Mouse (Mus musculus) intestine, embryonic 14.5 days (tissue): ENCODE measurements around the gene Apol7b. TPM values are rescaled to one million over a fixed set of nuclear protein-coding genes. Genes with fewer than 3 reads are reported as not detected.
A peak's percentile ranks its signal among the peaks of the same experiment; 100 is the strongest.
"Not testable (repeated sequence)": the region's sequence is repeated elsewhere in the genome, so short reads cannot be mapped to it uniquely, and the experiment has no call there.

Experiments
- ATAC-seq: fragments of 200-750 bp; cut with Nextera tagmentation; replicated peaks from 2 replicates; pipeline ENCODE4 v1.8.0; 2017; ENCODE audit warnings: low read depth, moderate number of reproducible peaks, moderate TSS enrichment, moderate library complexity; ENCODE audit not compliant: low FRiP score, low TSS enrichment
- DNase-seq: peaks from one replicate; pipeline ENCODE4 v3.0.0-alpha.2; 2018; ENCODE audit warnings: low spot score
- H3K27ac ChIP-seq: fragments of 300-500 bp; sonication (generic); 2 replicates; pipeline ENCODE4 v1.5.1; 2014; ENCODE audit warnings: low read depth, mild to moderate bottlenecking, control low read depth
- H3K27me3 ChIP-seq: fragments of 300-500 bp; sonication (generic); replicated peaks from 2 replicates; pipeline ENCODE4 v1.6.1; 2014; ENCODE audit warnings: low read length, control low read depth; ENCODE audit not compliant: control insufficient read depth, insufficient read depth
- H3K36me3 ChIP-seq: fragments of 300-500 bp; sonication (generic); 2 replicates; pipeline ENCODE4 v1.6.1; 2014; ENCODE audit warnings: low read length, control low read depth; ENCODE audit not compliant: control insufficient read depth, insufficient read depth
- H3K4me1 ChIP-seq: fragments of 300-500 bp; sonication (generic); replicated peaks from 2 replicates; pipeline ENCODE4 v1.6.1; 2014; ENCODE audit warnings: low read length, control low read depth, mixed read lengths; ENCODE audit not compliant: control insufficient read depth, insufficient read depth
- H3K4me2 ChIP-seq: fragments of 300-500 bp; sonication (generic); 2 replicates; pipeline ENCODE4 v1.6.1; 2014; ENCODE audit warnings: low read length
- H3K4me3 ChIP-seq: fragments of 300-500 bp; sonication (generic); 2 replicates; pipeline ENCODE4 v1.5.1; 2014; ENCODE audit warnings: low read depth, low read length, control low read depth, mixed read lengths
- H3K9ac ChIP-seq: fragments of 300-500 bp; sonication (generic); 2 replicates; pipeline ENCODE4 v1.6.1; 2014; ENCODE audit warnings: mild to moderate bottlenecking, low read length
- H3K9me3 ChIP-seq: fragments of 300-500 bp; sonication (generic); 2 replicates; pipeline ENCODE4 v1.6.1; 2016; ENCODE audit warnings: low read length, control low read depth; ENCODE audit not compliant: control insufficient read depth
- WGBS: fragments of 180-500 bp; shearing (Covaris S2); extraction: QIAGEN DNeasy Blood & Tissue Kit; methylation state at CpG from one replicate; pipeline ENCODE4 v1.1.7; 2014; 5-methylcytosine and 5-hydroxymethylcytosine counted together
- polyA plus RNA-seq: library from polyadenylated mRNA; unstranded; fragments of >200 nt; fragmentation: Nextera tagmentation; extraction: Ambion mirVana; gene quantifications from 2 replicates; pipeline ENCODE4 v1.2.1, GENCODE M21; 2014

Apol7b gene
- polyA plus RNA-seq, result 0.43 TPM in 1 of 2 replicates, not detected in the other

GRCm38 (mm10) chr15:77447392-77447791 is at the start of gene Apol7b:
Apol7b (minus strand) TSS chr15:77447492.
- H3K27me3 ChIP-seq, H3K4me2 ChIP-seq, ATAC-seq, H3K4me1 ChIP-seq, H3K9ac ChIP-seq, H3K4me3 ChIP-seq, DNase-seq, H3K9me3 ChIP-seq, H3K27ac ChIP-seq, H3K36me3 ChIP-seq: not testable (repeated sequence)
- WGBS, result 87% methylated on average over 2 of the region's 2 CpGs

GRCm38 (mm10) chr15:77494694-77495093 is 47.4 kb upstream of the Apol7b start:
- H3K27me3 ChIP-seq, ATAC-seq, H3K9me3 ChIP-seq, H3K4me1 ChIP-seq, DNase-seq, H3K4me3 ChIP-seq, H3K36me3 ChIP-seq, H3K9ac ChIP-seq, H3K4me2 ChIP-seq, H3K27ac ChIP-seq: not testable (repeated sequence)
- WGBS, result 67% methylated on average over 1 of the region's 1 CpGs

GRCm38 (mm10) chr15:77493181-77493580 is 45.9 kb upstream of the Apol7b start:
- H3K4me3 ChIP-seq, DNase-seq, H3K36me3 ChIP-seq, H3K27ac ChIP-seq, H3K9ac ChIP-seq, H3K4me1 ChIP-seq, ATAC-seq, H3K27me3 ChIP-seq, H3K9me3 ChIP-seq, H3K4me2 ChIP-seq: not testable (repeated sequence)
- WGBS, result no CpG with 5 or more reads among the region's 1 CpGs

- no peaks in the 10 kb centered on the region for H3K27me3 ChIP-seq
- ATAC-seq (peak; percentile 76), DNase-seq (no peak)
- no peaks in the 10 kb centered on the region for H3K36me3 ChIP-seq
- no peak overlapping the region for H3K4me2 ChIP-seq
- H3K4me1 ChIP-seq, result no peaks in the 10 kb centered on the region
- no peaks in the 10 kb centered on the region for H3K9me3 ChIP-seq
- WGBS, result 71% methylated on average over 4 of the region's 4 CpGs
- no peak overlapping the region for H3K9ac ChIP-seq
- 0 out of 2 replicates have a peak overlapping the region, but pooled peaks have one; percentile 47 for H3K27ac ChIP-seq
- H3K4me3 ChIP-seq, result no peak overlapping the region
Observed at GRCm38 (mm10) chr15:77482140-77482794, 35.0 kb upstream of the Apol7b start.

- not testable (repeated sequence) for H3K9me3 ChIP-seq, H3K9ac ChIP-seq, H3K27ac ChIP-seq, H3K4me1 ChIP-seq, H3K4me2 ChIP-seq, DNase-seq, ATAC-seq, H3K36me3 ChIP-seq, H3K27me3 ChIP-seq, H3K4me3 ChIP-seq
- 76% methylated on average over 2 of the region's 2 CpGs for WGBS
Observed at GRCm38 (mm10) chr15:77476693-77477092, 29.4 kb upstream of the Apol7b start, which contains the start of gene Apol10a. Apol10a (plus strand) TSS chr15:77477047.

- not testable (repeated sequence) for H3K9me3 ChIP-seq, H3K4me3 ChIP-seq, H3K27me3 ChIP-seq, H3K27ac ChIP-seq, H3K4me1 ChIP-seq, H3K36me3 ChIP-seq, DNase-seq, H3K9ac ChIP-seq, H3K4me2 ChIP-seq
- 36% methylated on average over 7 of the region's 7 CpGs for WGBS
- ATAC-seq, result peak; percentile 78
Observed at GRCm38 (mm10) chr15:77474699-77475390, 27.6 kb upstream of the Apol7b start.

GRCm38 (mm10) chr15:77449927-77450326 is 2.6 kb upstream of the Apol7b start:
- not testable (repeated sequence) for H3K4me3 ChIP-seq, DNase-seq, H3K9me3 ChIP-seq, ATAC-seq, H3K9ac ChIP-seq, H3K4me2 ChIP-seq, H3K27me3 ChIP-seq, H3K27ac ChIP-seq, H3K4me1 ChIP-seq, H3K36me3 ChIP-seq
- WGBS, result 59% methylated on average over 10 of the region's 10 CpGs

GRCm38 (mm10) chr15:77445668-77446067 is 1.6 kb downstream of the Apol7b start:
- H3K4me2 ChIP-seq, H3K4me1 ChIP-seq, H3K9ac ChIP-seq, H3K4me3 ChIP-seq, H3K36me3 ChIP-seq, H3K9me3 ChIP-seq, H3K27ac ChIP-seq, DNase-seq, ATAC-seq, H3K27me3 ChIP-seq: not testable (repeated sequence)
- 44% methylated on average over 1 of the region's 1 CpGs for WGBS
